Mouse (Mus musculus) embryonic facial prominence, embryonic 12.5 days (tissue): ENCODE data around the gene Mbtd1. TPM values are rescaled to one million over a fixed set of nuclear protein-coding genes. Genes with fewer than 3 reads are reported as not detected.

Experiments used
- ATAC-seq: fragments of 200-750 bp; cut with Nextera tagmentation; 2 replicates; pipeline ENCODE4 v1.8.0; 2017; ENCODE audit not compliant: insufficient number of reproducible peaks, insufficient read depth, low FRiP score, low TSS enrichment
- H3K27ac ChIP-seq: fragments of 300-500 bp; sonication (generic); 2 replicates; pipeline ENCODE4 v1.5.1; 2016; ENCODE audit warnings: mild to moderate bottlenecking
- H3K27me3 ChIP-seq: fragments of 300-500 bp; sonication (generic); 2 replicates; pipeline ENCODE4 v1.6.1; 2016; ENCODE audit warnings: mild to moderate bottlenecking, moderate library complexity
- H3K36me3 ChIP-seq: fragments of 300-500 bp; sonication (generic); 2 replicates; pipeline ENCODE4 v1.6.1; 2016; ENCODE audit warnings: mild to moderate bottlenecking
- H3K4me1 ChIP-seq: fragments of 300-500 bp; sonication (generic); 2 replicates; pipeline ENCODE4 v1.6.1; 2016
- H3K4me2 ChIP-seq: fragments of 300-500 bp; sonication (generic); replicated peaks from 2 replicates; pipeline ENCODE4 v1.6.1; 2016; ENCODE audit warnings: mild to moderate bottlenecking, moderate library complexity
- H3K4me3 ChIP-seq: fragments of 300-500 bp; sonication (generic); 2 replicates; pipeline ENCODE4 v1.5.1; 2016; ENCODE audit warnings: mild to moderate bottlenecking
- H3K9ac ChIP-seq: fragments of 300-500 bp; sonication (generic); 2 replicates; pipeline ENCODE4 v1.6.1; 2016; ENCODE audit warnings: mild to moderate bottlenecking, moderate library complexity
- H3K9me3 ChIP-seq: fragments of 300-500 bp; sonication (generic); 2 replicates; pipeline ENCODE4 v1.6.1; 2016; ENCODE audit warnings: mild to moderate bottlenecking, moderate library complexity
- WGBS: fragments of 180-500 bp; shearing (Covaris S2); methylation state at CpG from one replicate; pipeline ENCODE4 v1.1.7; 2016; 5-methylcytosine and 5-hydroxymethylcytosine counted together
- polyA plus RNA-seq: library from polyadenylated mRNA; unstranded; fragments of >200 nt; fragmentation: Nextera tagmentation; extraction: Ambion mirVana; gene quantifications from 2 replicates; pipeline ENCODE4 v1.2.1, GENCODE M21; 2016

Gene Mbtd1
- polyA plus RNA-seq, result 42.6 and 43.9 TPM in 2 replicates

GRCm38 (mm10) chr11:93885572-93886410 lies at the start of gene Mbtd1, which contains the start of gene Utp18:
Mbtd1 (plus strand) TSS chr11:93885852.
Utp18 (minus strand) TSS chr11:93885766.
- WGBS, result under 1% methylated on average over 69 of the region's 83 CpGs

GRCm38 (mm10) chr11:93847342-93847741 lies 38.3 kb upstream of the Mbtd1 start:
- no peak for ATAC-seq
- H3K27ac ChIP-seq, result no peak overlapping the region
- H3K9me3 ChIP-seq, result no peaks in the 10 kb centered on the region
- WGBS, result 36% methylated on average over 2 of the region's 2 CpGs
- H3K9ac ChIP-seq, result no peak overlapping the region
- no peaks in the 10 kb centered on the region for H3K4me1 ChIP-seq
- no peaks in the 10 kb centered on the region for H3K27me3 ChIP-seq
- H3K36me3 ChIP-seq, result no peaks in the 10 kb centered on the region
- no peak overlapping the region for H3K4me3 ChIP-seq
- H3K4me2 ChIP-seq, result no peak overlapping the region

More at GRCm38 (mm10) chr11:93885572-93886410, at the start of gene Mbtd1, which contains the start of gene Utp18:
- Histone ChIP-seq H3K4me2 (peak within 1 kb of the TSS; percentile 83), H3K27ac (peak within 1 kb of the TSS; percentile 93), H3K27me3 (no peaks in the 10 kb centered on the region), H3K4me1 (peaks cover 23% of the 10 kb centered on the region), H3K4me3 (peak within 1 kb of the TSS; percentile 96), H3K9me3 (no peaks in the 10 kb centered on the region), H3K9ac (peak within 1 kb of the TSS; percentile 95), H3K36me3 (peaks cover 2% of the 10 kb centered on the region; the same call in 1 of the 2 replicates)
- ATAC-seq, result peak; percentile 96

GRCm38 (mm10) chr11:93852546-93852945 lies 33.1 kb upstream of the Mbtd1 start:
- no peak overlapping the region for H3K4me3 ChIP-seq
- no peak overlapping the region for H3K9ac ChIP-seq
- H3K9me3 ChIP-seq, result no peaks in the 10 kb centered on the region
- H3K4me2 ChIP-seq, result no peak overlapping the region
- no peaks in the 10 kb centered on the region for H3K36me3 ChIP-seq
- no peaks in the 10 kb centered on the region for H3K27me3 ChIP-seq
- 81% methylated on average over 3 of the region's 3 CpGs for WGBS
- no peaks in the 10 kb centered on the region for H3K4me1 ChIP-seq
- no peak overlapping the region for H3K27ac ChIP-seq
- no peak for ATAC-seq

GRCm38 (mm10) chr11:93856284-93856955 lies 29.2 kb upstream of the Mbtd1 start:
- no peaks in the 10 kb centered on the region for H3K9me3 ChIP-seq
- peaks cover 13% of the 10 kb centered on the region; the same call in 1 of the 2 replicates for H3K36me3 ChIP-seq
- H3K4me3 ChIP-seq, result no peak overlapping the region
- no peaks in the 10 kb centered on the region for H3K4me1 ChIP-seq
- WGBS, result 9% methylated on average over 6 of the region's 6 CpGs
- H3K27ac ChIP-seq, result no peak overlapping the region
- ATAC-seq, result no peak
- H3K9ac ChIP-seq, result no peak overlapping the region
- H3K4me2 ChIP-seq, result no peak overlapping the region
- H3K27me3 ChIP-seq, result no peaks in the 10 kb centered on the region

GRCm38 (mm10) chr11:93860540-93861172 lies 25.0 kb upstream of the Mbtd1 start:
- 86% methylated on average over 1 of the region's 1 CpGs for WGBS
- no peak for ATAC-seq

GRCm38 (mm10) chr11:93861193-93861592 lies 24.5 kb upstream of the Mbtd1 start:
- Histone ChIP-seq H3K9me3 (no peaks in the 10 kb centered on the region), H3K27me3 (no peaks in the 10 kb centered on the region), H3K36me3 (peaks cover 33% of the 10 kb centered on the region), H3K4me3 (no peak overlapping the region), H3K27ac (no peak overlapping the region), H3K9ac (no peak overlapping the region), H3K4me2 (no peak overlapping the region), H3K4me1 (no peaks in the 10 kb centered on the region)
- WGBS, result 91% methylated on average over 2 of the region's 2 CpGs
- no peak for ATAC-seq

More at GRCm38 (mm10) chr11:93860540-93861172, 25.0 kb upstream of the Mbtd1 start:
- Histone ChIP-seq H3K9me3 (no peaks in the 10 kb centered on the region), H3K4me3 (no peak overlapping the region), H3K4me2 (no peak overlapping the region), H3K36me3 (peaks cover 28% of the 10 kb centered on the region), H3K27ac (no peak overlapping the region), H3K4me1 (no peaks in the 10 kb centered on the region), H3K27me3 (no peaks in the 10 kb centered on the region), H3K9ac (no peak overlapping the region)

GRCm38 (mm10) chr11:93862045-93862623 lies 23.5 kb upstream of the Mbtd1 start:
- Histone ChIP-seq H3K27me3 (no peaks in the 10 kb centered on the region), H3K4me2 (no peak overlapping the region), H3K4me1 (no peaks in the 10 kb centered on the region), H3K9me3 (no peaks in the 10 kb centered on the region), H3K4me3 (no peak overlapping the region), H3K27ac (no peak overlapping the region), H3K9ac (no peak overlapping the region), H3K36me3 (peaks cover 42% of the 10 kb centered on the region)
- 93% methylated on average over 4 of the region's 4 CpGs for whole genome bisulfite sequencing
- no peak for ATAC-seq

- whole genome bisulfite sequencing, result 93% methylated on average over 1 of the region's 1 CpGs
- H3K4me1 ChIP-seq, result no peaks in the 10 kb centered on the region
- no peak overlapping the region for H3K27ac ChIP-seq
- peaks cover 45% of the 10 kb centered on the region for H3K36me3 ChIP-seq
- H3K27me3 ChIP-seq, result no peaks in the 10 kb centered on the region
- no peak overlapping the region for H3K4me2 ChIP-seq
- ATAC-seq, result no peak
- no peaks in the 10 kb centered on the region for H3K9me3 ChIP-seq
- H3K4me3 ChIP-seq, result no peak overlapping the region
- H3K9ac ChIP-seq, result no peak overlapping the region
Observed at GRCm38 (mm10) chr11:93862638-93863037, 23.0 kb upstream of the Mbtd1 start.

GRCm38 (mm10) chr11:93884068-93884467 lies 1.6 kb upstream of the Mbtd1 start:
- 91% methylated on average over 4 of the region's 4 CpGs for WGBS
- H3K4me1 ChIP-seq, result peaks cover 23% of the 10 kb centered on the region
- H3K27me3 ChIP-seq, result no peaks in the 10 kb centered on the region
- ATAC-seq, result no peak
- peak overlapping the region; percentile 71 for H3K4me2 ChIP-seq
- no peak overlapping the region for H3K27ac ChIP-seq
- H3K9me3 ChIP-seq, result no peaks in the 10 kb centered on the region
- peaks cover 12% of the 10 kb centered on the region; the same call in 1 of the 2 replicates for H3K36me3 ChIP-seq
- H3K9ac ChIP-seq, result peak overlapping the region; percentile 95; the same call in 1 of the 2 replicates
- peak overlapping the region; percentile 96 for H3K4me3 ChIP-seq

GRCm38 (mm10) chr11:93884901-93885571 lies 616 bp upstream of the Mbtd1 start:
- 1% methylated on average over 81 of the region's 81 CpGs for WGBS
- Histone ChIP-seq H3K4me1 (peaks cover 23% of the 10 kb centered on the region), H3K4me2 (peak overlapping the region; percentile 71), H3K4me3 (peak overlapping the region; percentile 96), H3K9me3 (no peaks in the 10 kb centered on the region), H3K36me3 (peaks cover 9% of the 10 kb centered on the region; the same call in 1 of the 2 replicates), H3K27me3 (no peaks in the 10 kb centered on the region), H3K27ac (peak overlapping the region; percentile 93), H3K9ac (peak overlapping the region; percentile 95)
- ATAC-seq, result peak; percentile 38
